Comparison of ENCODE assay signal across 9 mouse cellular contexts in genomic region chr8:120549321-120549921, GRCm38 (mm10). TPM values are rescaled to one million over a fixed set of nuclear protein-coding genes. Genes with fewer than 3 reads are reported as not detected.
DNase-seq lines count a peak whose midpoint lies in the region; ATAC-seq and TF ChIP-seq lines count a peak whose summit lies in the region.
"Had no signal": no experiment of that assay in that cellular context is flagged by ENCODE, and none has a peak within 500 bp of the region (broad histone marks: within the 10 kb centered on the region; RNA-seq: fewer than 3 reads in every experiment).

No protein-coding gene starts in this region.

- H3K4me2 ChIP-seq in embryonic facial prominence, embryonic 12.5 days (replicated peaks) = peak overlapping the region; percentile 44

- TF ChIP-seq CTCF in ES-Bruce4 (IDR thresholded peaks at IDR 0.05; ENCODE audit: low read depth, low read length) = no peak
- no peak for TF ChIP-seq CTCF in olfactory bulb, adult 2 months (IDR thresholded peaks at IDR 0.05; ENCODE audit: insufficient read depth, low read depth, low read length)

- peaks cover 16% of the 10 kb centered on the region for H3K36me3 ChIP-seq in heart, embryonic 10.5 days
- H3K36me3 ChIP-seq in ES-Bruce4 (ENCODE audit: control insufficient read depth, insufficient read depth, low read length, poor library complexity, severe bottlenecking) = peaks cover 9% of the 10 kb centered on the region
- H3K36me3 ChIP-seq in embryonic facial prominence, embryonic 12.5 days = 0 out of 2 replicates have a peak, but pooled peaks cover 5% of the 10 kb centered on the region

- no peaks in the 10 kb centered on the region for H3K9me3 ChIP-seq in heart, embryonic 10.5 days
- no peaks in the 10 kb centered on the region for H3K9me3 ChIP-seq in ES-Bruce4 (replicated peaks; ENCODE audit: control insufficient read depth, insufficient read depth, low read length, poor library complexity, severe bottlenecking)
- no peaks in the 10 kb centered on the region for H3K9me3 ChIP-seq in embryonic facial prominence, embryonic 12.5 days

- H3K27ac ChIP-seq in heart, embryonic 10.5 days = peak overlapping the region; percentile 87
- no peak overlapping the region for H3K27ac ChIP-seq in ES-Bruce4 (ENCODE audit: insufficient read depth, low read length)
- peak overlapping the region; percentile 77 for H3K27ac ChIP-seq in embryonic facial prominence, embryonic 12.5 days
- peak overlapping the region; percentile 97 for H3K27ac ChIP-seq in olfactory bulb, adult 2 months (ENCODE audit: insufficient read depth, low read depth, low read length)

- WGBS in heart, embryonic 10.5 days = 26% methylated on average over 25 of the region's 25 CpGs
- 5% methylated on average over 25 of the region's 25 CpGs for WGBS in embryonic facial prominence, embryonic 12.5 days
- WGBS in olfactory bulb, adult 2 months = 9% methylated on average over 25 of the region's 25 CpGs

- H3K27me3 ChIP-seq in heart, embryonic 10.5 days (ENCODE audit: insufficient read depth, poor library complexity, severe bottlenecking) = no peaks in the 10 kb centered on the region
- H3K27me3 ChIP-seq in ES-Bruce4 (ENCODE audit: control insufficient read depth, insufficient read depth, low read length, poor library complexity, severe bottlenecking) = no peaks in the 10 kb centered on the region
- no peaks in the 10 kb centered on the region for H3K27me3 ChIP-seq in embryonic facial prominence, embryonic 12.5 days

- H3K4me3 ChIP-seq in heart, embryonic 10.5 days = peak overlapping the region; percentile 39
- H3K4me3 ChIP-seq in ES-Bruce4 (ENCODE audit: low read depth, low read length) = peak overlapping the region; percentile 27; the same call in 1 of the 2 replicates
- 0 out of 2 replicates have a peak overlapping the region, but pooled peaks have one; percentile 12 for H3K4me3 ChIP-seq in embryonic facial prominence, embryonic 12.5 days
- H3K4me3 ChIP-seq in olfactory bulb, adult 2 months (ENCODE audit: insufficient read depth, low read depth, low read length) = peak overlapping the region; percentile 34
- H3K4me3 ChIP-seq: erythroblast, embryonic 14.5 days had no signal

- no peak for TF ChIP-seq POLR2A in ES-Bruce4 (IDR thresholded peaks at IDR 0.05; ENCODE audit: insufficient read depth, low read length)
- no peak for TF ChIP-seq POLR2A in olfactory bulb, adult 2 months (IDR thresholded peaks at IDR 0.05; ENCODE audit: insufficient read depth, low read depth, low read length)

- DNase-seq in heart, embryonic 10.5 days (ENCODE audit: low spot score) = no peak
- no peak for DNase-seq in heart, adult 18-20 months
- DNase-seq in kidney, postnatal 14 days = peak; percentile 46
- DNase-seq in gastrocnemius, adult 8-10 months (ENCODE audit: low spot score in 2 of 2) = no peak
- DNase-seq in layer of hippocampus, adult 8-10 months (ENCODE audit: low spot score in 2 of 2) = no peak

- H3K4me1 ChIP-seq in heart, embryonic 10.5 days = peaks cover 92% of the 10 kb centered on the region
- peaks cover 6% of the 10 kb centered on the region for H3K4me1 ChIP-seq in ES-Bruce4 (ENCODE audit: control insufficient read depth, insufficient read depth, low read length)
- H3K4me1 ChIP-seq in embryonic facial prominence, embryonic 12.5 days = peaks cover 73% of the 10 kb centered on the region
- H3K4me1 ChIP-seq in olfactory bulb, adult 2 months (ENCODE audit: control insufficient read depth, insufficient read depth, low read length) = peaks cover 85% of the 10 kb centered on the region

- H3K9ac ChIP-seq in ES-Bruce4 (ENCODE audit: low read depth, poor library complexity, severe bottlenecking) = peak overlapping the region; percentile 8; the same call in 1 of the 2 replicates
- peak overlapping the region; percentile 8; the same call in 1 of the 2 replicates for H3K9ac ChIP-seq in embryonic facial prominence, embryonic 12.5 days

- ATAC-seq in embryonic facial prominence, embryonic 12.5 days (ENCODE audit: insufficient number of reproducible peaks, insufficient read depth, low FRiP score, low TSS enrichment) = peak; percentile 37; the same call in 1 of the 2 replicates

- TF ChIP-seq EP300 in ES-Bruce4 (IDR thresholded peaks at IDR 0.05; ENCODE audit: insufficient read depth, low read depth, low read length) = no peak

RNA-seq across cellular contexts. Expression of gene Gins2, which starts 39.7 kb away (rescaled TPM):
- polyA plus RNA-seq in heart, embryonic 10.5 days (2016; fragmentation: Nextera tagmentation; extraction: Ambion mirVana) = 106 and 125 TPM in 2 replicates
- total RNA-seq in heart, adult 18-20 months (2021) = 1 to 10 TPM in 1 of 2 experiments, under 1 TPM in 1; 0.98 to 1.8 TPM
- 51.3 and 52.0 TPM in 2 replicates for polyA plus RNA-seq in ES-Bruce4 (2011; ENCODE audit: insufficient read depth, insufficient read length, low read depth, missing spikeins)
- 109 and 115 TPM in 2 replicates for polyA plus RNA-seq in embryonic facial prominence, embryonic 12.5 days (2016; fragmentation: Nextera tagmentation; extraction: Ambion mirVana)
- not detected in 2 replicates for polyA plus RNA-seq in olfactory bulb, adult 2 months (2012; ENCODE audit: insufficient read depth, insufficient read length, low replicate concordance, missing spikeins)
- total RNA-seq in gastrocnemius, adult 8-10 months (2022) = under 1 TPM in 3 of 4 experiments, not detected in 1; 0.09 to 0.43 (median 0.36) TPM
- total RNA-seq in layer of hippocampus, adult 8-10 months (2022) = 1 to 10 TPM; 2.4 to 4.8 (median 2.8) TPM

Comparison
In these comparisons a context has a peak if more than half of its experiments do, and no peak if none do; other contexts are left out.
1. RNA of gene Gins2, which starts 39.7 kb away (polyA plus RNA-seq): 106 to 125 TPM in heart, embryonic 10.5 days, 109 to 115 TPM in embryonic facial prominence, embryonic 12.5 days and 51.3 to 52.0 TPM in ES-Bruce4; not detected in olfactory bulb, adult 2 months; every median in the first group is over 10 times any median in the second.
2. Peak in every context shown above with its lines, with median percentiles within 50 percentile points of each other: H3K4me3 ChIP-seq.